8 mouse cellular contexts compared by ENCODE assay signal in genomic region chr12:107980261-107980961, GRCm38 (mm10). TPM values are rescaled to one million over a fixed set of nuclear protein-coding genes. Genes with fewer than 3 reads are reported as not detected.
A peak's percentile ranks its signal among the peaks of the same experiment; 100 is the strongest.
DNase-seq lines count a peak whose midpoint lies in the region; ATAC-seq lines count a peak whose summit lies in the region.

No protein-coding gene starts in this region.

- H3K27me3 ChIP-seq in megakaryocyte, embryonic 14.5 days (replicated peaks) = peaks cover 79% of the 10 kb centered on the region
- no peaks in the 10 kb centered on the region for H3K27me3 ChIP-seq in forebrain, embryonic 13.5 days
- H3K27me3 ChIP-seq in midbrain, embryonic 13.5 days = peaks cover 6% of the 10 kb centered on the region

- 0 out of 2 replicates have a peak, but pooled peaks cover 4% of the 10 kb centered on the region for H3K4me1 ChIP-seq in megakaryocyte, embryonic 14.5 days
- H3K4me1 ChIP-seq in forebrain, embryonic 13.5 days = peaks cover 93% of the 10 kb centered on the region
- peaks cover 77% of the 10 kb centered on the region for H3K4me1 ChIP-seq in midbrain, embryonic 13.5 days (replicated peaks)

- 0 out of 2 replicates have a peak, but pooled peaks cover 3% of the 10 kb centered on the region for H3K9me3 ChIP-seq in megakaryocyte, embryonic 14.5 days
- H3K9me3 ChIP-seq in forebrain, embryonic 13.5 days (replicated peaks) = no peaks in the 10 kb centered on the region
- H3K9me3 ChIP-seq in midbrain, embryonic 13.5 days = no peaks in the 10 kb centered on the region

- DNase-seq in kidney, adult 9 months = peak; percentile 89
- no peak for DNase-seq in urinary bladder, postnatal 10 days (ENCODE audit: low spot score)
- DNase-seq in MN1 (ENCODE audit: low spot score) = no peak
- no peak for DNase-seq in spleen, postnatal 10 days (ENCODE audit: low spot score in 2 of 2)

- H3K4me2 ChIP-seq in forebrain, embryonic 13.5 days = peak overlapping the region; percentile 66
- H3K4me2 ChIP-seq in midbrain, embryonic 13.5 days (replicated peaks) = peak overlapping the region; percentile 71

- peak overlapping the region; percentile 85 for H3K27ac ChIP-seq in forebrain, embryonic 13.5 days
- H3K27ac ChIP-seq in midbrain, embryonic 13.5 days = peak overlapping the region; percentile 78

- no peaks in the 10 kb centered on the region for H3K36me3 ChIP-seq in megakaryocyte, embryonic 14.5 days (replicated peaks; ENCODE audit: low read length)
- peaks cover 3% of the 10 kb centered on the region; the same call in 1 of the 2 replicates for H3K36me3 ChIP-seq in forebrain, embryonic 13.5 days (ENCODE audit: poor library complexity, severe bottlenecking)
- no peaks in the 10 kb centered on the region for H3K36me3 ChIP-seq in midbrain, embryonic 13.5 days

- peak overlapping the region; percentile 69 for H3K9ac ChIP-seq in forebrain, embryonic 13.5 days
- H3K9ac ChIP-seq in midbrain, embryonic 13.5 days (replicated peaks) = peak overlapping the region; percentile 53

- peak overlapping the region; percentile 46 for H3K4me3 ChIP-seq in megakaryocyte, embryonic 14.5 days (replicated peaks)
- peak overlapping the region; percentile 33 for H3K4me3 ChIP-seq in forebrain, embryonic 13.5 days
- peak overlapping the region; percentile 36 for H3K4me3 ChIP-seq in midbrain, embryonic 13.5 days (replicated peaks)

- ATAC-seq in megakaryocyte, adult 5-6 weeks (ENCODE audit: poor library complexity, severe bottlenecking) = no peak
- ATAC-seq in forebrain, embryonic 13.5 days = peak; percentile 54
- ATAC-seq in midbrain, embryonic 13.5 days = peak; percentile 80

- under 1% methylated on average over 51 of the region's 51 CpGs for WGBS in forebrain, embryonic 13.5 days
- WGBS in midbrain, embryonic 13.5 days = 1% methylated on average over 51 of the region's 51 CpGs

RNA-seq across cellular contexts. Expression of gene Bcl11b, which starts 23.0 kb away (rescaled TPM):
- 0.07 and 0.66 TPM in 2 replicates for polyA plus RNA-seq in megakaryocyte, embryonic 14.5 days (2012; ENCODE audit: insufficient read depth, low replicate concordance)
- 0.38 and 0.39 TPM in 2 replicates for total RNA-seq in megakaryocyte, adult 5-6 weeks (2015)
- total RNA-seq in megakaryocyte, adult 5-6 weeks (2017) = 0.28 and 0.33 TPM in 2 replicates
- polyA plus RNA-seq in forebrain, embryonic 13.5 days (2015; fragmentation: Nextera tagmentation; extraction: Ambion mirVana) = 53.5 and 61.1 TPM in 2 replicates
- 19.2 and 27.0 TPM in 2 replicates for polyA plus RNA-seq in midbrain, embryonic 13.5 days (2015; fragmentation: Nextera tagmentation; extraction: Ambion mirVana)

Comparison
In these comparisons a context has a peak if more than half of its experiments do, and no peak if none do; other contexts are left out.
1. RNA of gene Bcl11b, which starts 23.0 kb away (polyA plus RNA-seq): 53.5 to 61.1 TPM in forebrain, embryonic 13.5 days and 19.2 to 27.0 TPM in midbrain, embryonic 13.5 days; 0.07 to 0.66 TPM in megakaryocyte, embryonic 14.5 days; every median in the first group is over 10 times any median in the second.
2. Peak in every context shown above with its lines, with median percentiles within 50 percentile points of each other: H3K4me3 ChIP-seq.